Mouse (Mus musculus) adrenal gland, postnatal 36 days (tissue): ENCODE measurements at regions not wholly inside any gene's neighbourhood (a gene's known extent, or its start where the extent isn't known, plus 50 kb on each side); places are given as distances from the start of the nearest gene placed in this dataset.
A peak's percentile ranks its signal among the peaks of the same experiment; 100 is the strongest.

Experiments used
- DNase-seq, 2 experiments: peaks; one replicate each; pipeline ENCODE4 v3.0.0; 2021; ENCODE audit warnings: mixed read lengths in 1 of 2

- DNase-seq, result peak in 1 of 2 experiments; percentile 7
Observed at GRCm38 (mm10) chr1:169051085-169051862, 480.0 kb downstream of the Nuf2 start.

GRCm38 (mm10) chr1:169049846-169050245, 481.4 kb downstream of the Nuf2 start:
- no peak for DNase-seq

DNA sequence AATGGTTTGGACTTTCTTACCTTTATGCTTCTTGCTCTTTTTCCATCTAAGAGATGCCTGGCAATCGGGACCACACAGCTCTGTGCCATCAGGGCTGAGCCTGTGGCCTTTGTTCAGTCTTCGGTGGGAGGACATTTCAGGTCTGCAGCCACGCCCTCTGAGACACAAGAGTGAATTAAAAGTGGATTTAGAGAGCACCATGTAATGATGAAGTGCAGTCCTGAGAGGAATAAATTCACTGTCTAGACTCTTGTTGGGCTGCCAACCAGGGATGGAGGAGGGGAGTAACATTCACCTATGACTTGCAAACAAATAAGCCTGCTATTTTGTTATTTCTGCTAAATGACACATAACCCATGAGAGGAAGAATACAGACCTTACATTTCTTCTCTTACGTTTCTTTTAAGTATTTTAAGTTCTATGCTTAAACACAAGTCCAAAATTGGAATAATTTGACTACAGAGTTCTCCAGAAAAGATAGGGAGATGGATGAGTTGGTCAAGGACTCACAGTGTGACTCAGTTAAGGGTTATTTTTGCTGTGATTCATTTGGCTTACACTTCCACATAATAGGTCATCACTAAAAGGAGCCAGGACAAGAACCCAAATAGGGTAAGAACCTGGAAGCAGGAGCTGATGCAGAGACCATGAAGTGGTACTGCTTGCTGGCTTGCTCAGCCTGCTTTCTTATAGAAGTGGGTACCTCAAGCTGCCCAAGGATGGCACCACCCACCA, 484.3 kb downstream of the Nuf2 start:
- DNase-seq, result peak; percentile 28 to 36

- DNase-seq, result no peak
Observed at GRCm38 (mm10) chr1:169033517-169033916, 497.7 kb downstream of the Nuf2 start.

DNA sequence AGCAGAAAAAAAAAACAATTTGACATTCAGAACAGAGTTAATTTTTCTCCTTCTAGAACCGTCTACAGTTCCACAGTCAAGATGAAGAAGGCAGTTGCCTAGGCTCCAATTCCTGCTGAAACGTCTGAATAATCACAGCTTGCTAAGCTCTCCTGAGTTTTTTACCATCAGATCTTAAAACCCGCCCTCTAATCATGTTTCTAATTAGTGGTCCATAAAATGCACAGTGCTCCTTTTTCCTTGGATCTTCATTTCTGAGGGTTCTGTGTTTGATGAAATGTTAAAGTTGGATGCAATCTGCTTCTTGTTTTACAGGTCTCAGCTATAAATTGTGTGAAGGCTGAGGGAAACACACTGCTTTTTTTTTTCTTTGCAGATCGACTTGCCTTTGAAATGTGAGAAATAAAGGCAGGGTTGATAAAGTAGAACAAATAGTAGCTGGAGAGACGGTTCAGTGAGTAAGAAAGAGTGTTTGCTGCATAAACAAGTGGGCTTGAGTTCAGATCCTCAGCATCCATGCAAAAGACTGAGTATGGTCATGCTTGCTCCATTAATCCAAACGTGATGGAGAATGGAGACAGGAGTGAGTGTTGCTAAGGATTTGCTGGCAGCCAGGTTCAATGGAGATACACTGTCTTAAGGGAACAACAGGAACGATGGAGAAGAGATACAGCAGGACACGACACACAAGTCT, 499.3 kb downstream of the Nuf2 start:
- DNase-seq, result no peak

DNA sequence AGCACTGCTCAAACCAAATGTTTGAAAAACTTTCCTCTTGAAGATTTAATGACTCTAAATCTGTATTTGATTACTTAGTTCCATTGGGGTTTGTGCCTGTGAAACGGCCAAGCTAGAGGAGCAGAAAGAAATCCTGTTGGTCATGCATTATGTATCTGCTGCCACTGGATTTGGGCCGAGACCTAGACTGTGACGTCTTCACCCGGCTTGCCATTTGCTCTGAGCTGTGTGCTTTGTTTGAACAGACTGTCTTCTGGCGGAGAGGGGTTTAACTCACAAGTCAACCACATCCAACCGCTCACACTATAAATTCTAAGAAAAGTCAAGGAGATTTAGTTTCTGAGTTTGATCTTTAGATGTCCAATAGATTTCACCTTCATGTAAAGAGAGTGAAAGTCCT, 503.6 kb downstream of the Nuf2 start:
- DNase-seq, result no peak

DNA sequence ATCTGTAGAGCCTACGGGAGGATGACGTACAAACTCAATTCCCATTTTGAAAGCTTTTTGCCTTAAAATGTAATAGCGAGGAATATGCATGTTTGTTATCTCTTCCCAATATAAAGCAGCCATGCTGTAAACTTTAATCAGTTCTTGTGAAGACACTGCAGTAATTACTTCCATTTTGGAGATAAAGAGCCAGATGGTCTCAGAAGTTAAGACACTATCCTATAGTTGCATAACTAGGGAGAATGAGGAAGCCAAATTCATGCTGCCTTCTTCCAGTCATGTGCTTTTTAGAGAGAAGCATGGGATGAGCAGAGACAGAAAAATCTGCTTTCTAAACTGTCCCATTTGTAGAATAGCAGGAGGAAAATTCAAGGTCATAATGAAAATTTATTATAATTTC, 504.0 kb downstream of the Nuf2 start:
- no peak for DNase-seq

GRCm38 (mm10) chr1:169024531-169024930, 506.7 kb downstream of the Nuf2 start:
- DNase-seq, result no peak

DNA sequence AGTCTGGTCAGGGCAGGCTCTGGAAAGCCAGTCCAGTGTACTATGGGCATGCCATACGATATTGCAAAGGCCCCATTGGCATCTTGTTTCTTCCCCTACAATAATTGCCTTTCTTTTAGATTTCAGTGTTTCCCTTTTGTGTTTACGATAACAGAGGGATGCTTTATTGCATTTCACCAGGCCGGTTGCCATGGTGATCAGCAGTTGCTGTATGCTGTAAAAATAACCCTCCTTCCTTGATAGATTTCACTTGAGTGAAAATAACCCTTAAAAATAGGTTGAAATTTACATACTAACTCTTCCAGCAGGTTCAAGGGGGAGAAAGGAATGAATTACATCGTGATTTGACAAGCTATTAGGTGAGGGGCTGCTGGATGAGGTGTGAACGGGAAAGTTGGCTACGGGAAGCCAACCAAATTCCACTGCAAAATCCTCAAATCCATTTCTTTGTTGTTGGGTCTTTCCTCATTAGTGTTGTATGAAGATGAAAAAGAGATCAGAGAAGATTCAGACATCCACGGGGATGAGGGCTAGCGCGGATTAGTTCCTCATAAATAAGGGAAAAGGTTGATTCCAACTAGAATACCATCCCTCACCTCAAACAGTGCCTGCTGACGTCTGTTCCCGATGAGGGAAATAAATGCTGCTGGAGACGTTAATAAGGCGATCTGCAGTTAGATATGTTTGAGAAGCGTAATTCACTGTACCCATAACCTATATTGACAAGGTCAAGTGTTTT, 539.6 kb downstream of the Nuf2 start:
- no peak for DNase-seq

DNA sequence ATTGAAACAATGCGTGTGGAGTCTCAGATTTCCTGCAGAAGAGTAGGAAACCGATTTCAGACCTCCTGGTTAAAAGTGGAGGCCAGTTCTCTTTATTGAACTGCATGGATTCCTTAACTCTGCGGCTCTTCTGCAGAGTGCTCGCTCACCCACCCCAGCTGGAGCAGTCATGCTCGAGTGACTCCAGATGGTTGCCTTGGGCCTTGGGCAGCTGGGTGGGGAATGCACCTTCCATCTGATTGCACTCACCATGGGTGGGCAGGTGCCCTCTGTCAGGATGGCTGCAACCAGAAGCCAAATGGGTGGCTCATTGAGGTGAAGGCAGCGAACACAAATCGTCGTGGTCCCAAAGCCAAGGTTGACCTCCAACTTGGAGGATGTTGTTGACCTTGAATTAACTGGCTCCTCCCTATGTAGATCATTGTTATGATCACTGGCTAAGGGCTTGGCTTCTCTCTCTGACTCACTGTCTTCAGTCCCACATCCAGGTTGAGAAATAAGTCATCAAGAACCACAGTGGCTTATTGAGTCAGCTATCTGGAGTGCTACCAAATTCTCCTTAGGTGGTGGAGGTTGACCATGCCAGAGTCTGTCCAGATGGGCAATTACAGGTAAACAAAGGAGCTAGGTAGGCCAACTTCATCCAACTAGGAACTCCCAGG, 543.1 kb upstream of the Pbx1 start:
- DNase-seq, result no peak

- DNase-seq, result no peak
Observed at GRCm38 (mm10) chr1:168969402-168969801, 537.3 kb upstream of the Pbx1 start.

- DNase-seq, result no peak
Observed at GRCm38 (mm10) chr1:168967334-168967733, 535.3 kb upstream of the Pbx1 start.

DNA sequence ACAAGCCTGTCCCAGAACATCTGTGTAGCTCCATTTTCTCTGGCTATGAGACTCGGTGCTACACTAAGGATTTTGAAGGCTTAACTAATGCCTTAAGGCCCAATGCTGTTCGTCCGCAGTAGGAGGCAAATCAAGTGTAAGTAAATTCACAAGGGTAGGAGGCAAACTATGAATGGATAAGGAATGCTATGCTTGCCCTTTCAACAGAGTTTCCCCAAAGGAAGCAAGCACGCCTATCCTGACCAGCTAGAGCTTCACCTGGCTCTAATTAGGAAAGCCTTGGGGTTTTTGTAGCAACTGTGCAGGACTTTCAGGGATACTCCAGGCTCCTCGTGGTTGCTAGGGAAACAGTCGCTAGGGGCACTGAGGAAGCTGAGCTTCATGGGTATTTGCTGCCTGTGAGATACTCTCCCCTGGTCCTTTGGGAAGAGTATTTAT, 532.4 kb upstream of the Pbx1 start:
- DNase-seq, result no peak

DNA sequence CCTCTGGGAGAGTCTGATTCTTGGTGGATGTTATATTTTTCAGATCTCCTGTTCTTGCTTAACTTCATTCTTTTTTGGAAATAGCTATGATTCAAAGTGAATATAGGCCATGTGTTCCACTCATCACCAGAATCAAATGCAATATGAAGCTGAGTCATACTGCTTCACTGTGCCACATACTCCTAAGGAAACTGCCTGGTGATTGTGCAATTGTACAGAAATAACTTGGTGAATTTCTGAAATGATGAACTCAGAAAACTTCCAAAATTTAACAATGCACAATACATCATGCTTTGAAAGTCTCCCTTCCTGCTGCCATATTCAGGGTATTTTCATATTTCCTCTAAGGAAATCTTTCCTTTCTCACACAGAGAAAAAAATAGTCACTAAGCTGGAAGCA, 518.9 kb upstream of the Pbx1 start:
- no peak for DNase-seq

GRCm38 (mm10) chr1:168924100-168924815, 492.2 kb upstream of the Pbx1 start:
- no peak for DNase-seq

GRCm38 (mm10) chr1:168918331-168919076, 486.4 kb upstream of the Pbx1 start:
- DNase-seq, result no peak

DNA sequence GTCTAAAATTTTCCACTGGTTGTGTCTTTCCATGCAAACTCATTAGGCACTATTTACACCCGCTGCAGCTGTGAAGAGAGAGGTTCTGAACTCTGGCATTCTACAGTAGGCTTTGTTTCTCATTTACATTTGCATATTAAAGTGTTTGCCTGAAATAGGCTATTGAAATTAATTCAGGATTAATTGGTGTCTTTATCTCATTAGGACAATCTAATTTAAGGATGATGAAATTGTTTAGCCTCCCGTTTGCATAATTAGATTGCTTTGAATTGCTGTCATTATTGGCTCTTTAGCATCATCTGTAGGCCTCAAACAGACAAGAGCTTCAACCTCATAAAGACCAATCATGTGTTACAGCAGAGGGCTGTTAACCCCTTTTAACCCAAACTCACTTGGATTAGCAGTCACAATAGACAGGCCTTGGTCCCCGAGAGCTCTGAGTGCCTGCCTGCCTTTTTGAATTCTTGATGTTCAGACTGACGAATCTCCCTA, 476.7 kb upstream of the Pbx1 start:
- DNase-seq, result no peak

GRCm38 (mm10) chr1:168908192-168908591, 476.1 kb upstream of the Pbx1 start:
- DNase-seq, result no peak

- DNase-seq, result no peak
Observed at GRCm38 (mm10) chr1:168898483-168898882, 466.4 kb upstream of the Pbx1 start.

DNA sequence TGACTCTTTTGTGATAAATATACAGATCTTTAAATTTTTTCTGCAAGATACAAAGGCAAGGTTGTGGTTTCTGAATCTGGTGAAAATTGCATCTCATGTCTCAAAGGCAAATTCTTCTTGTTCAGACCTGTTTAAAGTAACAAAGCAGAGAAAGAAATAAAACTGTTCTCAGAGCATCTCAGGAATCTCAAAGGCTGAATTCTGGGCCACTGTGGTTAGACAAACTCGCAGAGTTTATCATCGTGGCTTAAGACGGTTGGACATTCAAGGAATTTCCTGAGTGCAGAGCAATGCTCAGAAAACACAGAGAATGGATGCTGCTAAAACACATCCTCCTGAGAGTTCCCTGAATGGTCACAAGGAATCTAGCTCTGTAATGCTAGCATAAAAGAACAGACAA, 429.5 kb upstream of the Pbx1 start:
- no peak for DNase-seq
